ENCODE assay signal across 9 mouse cellular contexts in the genomic region with DNA sequence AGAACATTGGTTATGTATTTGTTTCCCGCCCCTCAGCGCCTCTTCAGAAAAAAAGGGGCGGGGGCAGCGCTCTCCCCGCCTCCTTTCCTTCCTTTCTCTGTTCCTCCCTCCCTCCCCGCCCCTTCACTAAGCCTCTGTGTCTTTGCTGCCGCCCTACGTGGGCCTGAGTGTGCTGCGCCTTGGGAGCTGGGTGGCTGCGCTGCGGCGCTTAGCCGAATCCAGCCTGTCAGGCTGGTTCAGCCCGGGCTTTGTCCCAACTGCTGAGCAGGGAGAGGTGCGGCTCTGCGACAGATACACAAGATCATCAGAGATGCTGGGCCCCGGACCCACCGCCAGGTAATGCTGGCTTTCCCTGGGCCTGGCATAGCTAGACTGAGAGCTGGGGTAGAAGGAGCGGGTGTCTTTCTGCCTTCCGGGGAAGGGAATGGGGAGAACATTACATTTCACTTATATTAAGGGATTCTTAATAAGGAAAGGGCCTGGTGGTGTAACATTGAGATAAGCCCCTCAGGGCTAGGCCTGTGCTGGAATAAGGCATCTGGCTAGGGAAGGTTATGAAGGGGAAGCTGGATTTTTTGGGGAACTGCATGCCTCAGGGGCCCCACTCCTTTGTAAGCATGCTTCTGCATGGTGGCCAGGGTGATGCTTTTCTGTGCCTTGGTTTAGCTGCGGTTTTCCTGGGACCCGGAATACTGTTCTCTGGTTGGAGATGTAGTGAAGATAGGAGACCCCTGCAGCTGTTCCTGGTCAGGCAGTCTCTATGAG. TPM values are rescaled to one million over a fixed set of nuclear protein-coding genes. Genes with fewer than 3 reads are reported as not detected.
A peak's percentile ranks its signal among the peaks of the same experiment; 100 is the strongest.
DNase-seq lines count a peak whose midpoint lies in the region; ATAC-seq and TF ChIP-seq lines count a peak whose summit lies in the region.
"Had no signal": no experiment of that assay in that cellular context is flagged by ENCODE, and none has a peak within 500 bp of the region (broad histone marks: within the 10 kb centered on the region; RNA-seq: fewer than 3 reads in every experiment).

No protein-coding gene starts in this region.

- peak overlapping the region; percentile 74 for H3K4me3 ChIP-seq in bone marrow, adult 2 months (replicated peaks; ENCODE audit: control insufficient read depth, low read depth, low read length)
- H3K4me3 ChIP-seq in embryonic facial prominence, embryonic 14.5 days (ENCODE audit: low read depth, low read length), result peak overlapping the region; percentile 49
- 0 out of 2 replicates have a peak overlapping the region, but pooled peaks have one; percentile 11 for H3K4me3 ChIP-seq in heart, adult 2 months
- H3K4me3 ChIP-seq in kidney, adult 2 months (ENCODE audit: insufficient read depth, low read depth, low read length), result peak overlapping the region; percentile 54
- H3K4me3 ChIP-seq in limb, embryonic 12.5 days (replicated peaks), result peak overlapping the region; percentile 41
- peak overlapping the region; percentile 51 for H3K4me3 ChIP-seq in midbrain, embryonic 14.5 days (replicated peaks; ENCODE audit: low read depth, low read length)

- peak; percentile 64 for DNase-seq in 3T3-L1 (ENCODE audit: low read depth, low spot score)
- peak; percentile 94 for DNase-seq in embryonic facial prominence, embryonic 14.5 days (ENCODE audit: low spot score)
- DNase-seq in heart, adult 2 months, result peak; percentile 60 to 65
- peak; percentile 79 for DNase-seq in kidney, adult 2 months
- peak; percentile 92 for DNase-seq in midbrain, embryonic 14.5 days
- peak; percentile 19 to 37 for DNase-seq in spleen, adult 18-20 months

- H3K4me2 ChIP-seq in embryonic facial prominence, embryonic 14.5 days (ENCODE audit: low read depth, low read length), result peak overlapping the region; percentile 66
- peak overlapping the region; percentile 61 for H3K4me2 ChIP-seq in limb, embryonic 12.5 days
- H3K4me2 ChIP-seq in midbrain, embryonic 14.5 days (ENCODE audit: low read length), result peak overlapping the region; percentile 72

- no peaks in the 10 kb centered on the region for H3K79me2 ChIP-seq in heart, adult 2 months (replicated peaks; ENCODE audit: control insufficient read depth, insufficient read depth, low read length)

- under 1% methylated on average over 22 of the region's 22 CpGs for WGBS in bone marrow, adult 2 months
- 6% methylated on average over 21 of the region's 22 CpGs for WGBS in embryonic facial prominence, embryonic 14.5 days
- 7% methylated on average over 22 of the region's 22 CpGs for whole genome bisulfite sequencing in heart, adult 2 months
- WGBS in kidney, adult 2 months, result 16% methylated on average over 21 of the region's 22 CpGs
- 6% methylated on average over 22 of the region's 22 CpGs for WGBS in limb, embryonic 12.5 days
- 3% methylated on average over 22 of the region's 22 CpGs for WGBS in midbrain, embryonic 14.5 days

- H3K27ac ChIP-seq in bone marrow, adult 2 months (ENCODE audit: control insufficient read depth, insufficient read depth, low read depth, low read length, poor library complexity), result peak overlapping the region; percentile 64
- peak overlapping the region; percentile 65 for H3K27ac ChIP-seq in embryonic facial prominence, embryonic 14.5 days (replicated peaks; ENCODE audit: low read depth, low read length)
- H3K27ac ChIP-seq in heart, adult 2 months, result no peak overlapping the region
- no peak overlapping the region for H3K27ac ChIP-seq in kidney, adult 2 months (ENCODE audit: insufficient read depth, low read depth, low read length)
- H3K27ac ChIP-seq in limb, embryonic 12.5 days, result 0 out of 2 replicates have a peak overlapping the region, but pooled peaks have one; percentile 41
- peak overlapping the region; percentile 90 for H3K27ac ChIP-seq in midbrain, embryonic 14.5 days (replicated peaks; ENCODE audit: low read depth, low read length)

- intact Hi-C loops in heart, adult 2 months (cut with DNase I), result no loop called here

- H3K36me3 ChIP-seq in embryonic facial prominence, embryonic 14.5 days (ENCODE audit: control insufficient read depth, insufficient read depth, low read length), result no peaks in the 10 kb centered on the region
- no peaks in the 10 kb centered on the region for H3K36me3 ChIP-seq in heart, adult 2 months (ENCODE audit: control insufficient read depth, insufficient read depth, low read length)
- no peaks in the 10 kb centered on the region for H3K36me3 ChIP-seq in kidney, adult 2 months (ENCODE audit: control insufficient read depth, insufficient read depth, low read length)
- no peaks in the 10 kb centered on the region for H3K36me3 ChIP-seq in limb, embryonic 12.5 days
- H3K36me3 ChIP-seq in midbrain, embryonic 14.5 days (ENCODE audit: control insufficient read depth, insufficient read depth, low read length), result no peaks in the 10 kb centered on the region
- H3K36me3 ChIP-seq: G1E had no signal

- H3K9ac ChIP-seq in embryonic facial prominence, embryonic 14.5 days (ENCODE audit: low read depth, low read length), result peak overlapping the region; percentile 72
- H3K9ac ChIP-seq in heart, adult 2 months (ENCODE audit: low read depth, low read length), result no peak overlapping the region
- H3K9ac ChIP-seq in limb, embryonic 12.5 days (replicated peaks), result peak overlapping the region; percentile 51
- peak overlapping the region; percentile 77 for H3K9ac ChIP-seq in midbrain, embryonic 14.5 days (replicated peaks; ENCODE audit: low read length)

- H3K4me1 ChIP-seq in bone marrow, adult 2 months (ENCODE audit: control insufficient read depth, insufficient read depth, low read length), result no peaks in the 10 kb centered on the region; the same call in 1 of the 2 replicates
- H3K4me1 ChIP-seq in embryonic facial prominence, embryonic 14.5 days (ENCODE audit: control insufficient read depth, insufficient read depth, low read length), result peaks cover 6% of the 10 kb centered on the region; the same call in 1 of the 2 replicates
- H3K4me1 ChIP-seq in heart, adult 2 months (ENCODE audit: control insufficient read depth, insufficient read depth, low read length), result no peaks in the 10 kb centered on the region
- H3K4me1 ChIP-seq in kidney, adult 2 months (ENCODE audit: control insufficient read depth, insufficient read depth, low read length), result peaks cover 4% of the 10 kb centered on the region; the same call in 1 of the 2 replicates
- peaks cover 10% of the 10 kb centered on the region; the same call in 1 of the 2 replicates for H3K4me1 ChIP-seq in limb, embryonic 12.5 days (replicated peaks)
- H3K4me1 ChIP-seq in midbrain, embryonic 14.5 days (ENCODE audit: control insufficient read depth, insufficient read depth, low read length), result peaks cover 24% of the 10 kb centered on the region

- no peaks in the 10 kb centered on the region for H3K27me3 ChIP-seq in embryonic facial prominence, embryonic 14.5 days (replicated peaks; ENCODE audit: control insufficient read depth, insufficient read depth, low read length)
- H3K27me3 ChIP-seq in heart, adult 2 months (ENCODE audit: control insufficient read depth, insufficient read depth, low read length), result no peaks in the 10 kb centered on the region
- no peaks in the 10 kb centered on the region for H3K27me3 ChIP-seq in kidney, adult 2 months (replicated peaks; ENCODE audit: control insufficient read depth, insufficient read depth, low read length)
- no peaks in the 10 kb centered on the region for H3K27me3 ChIP-seq in limb, embryonic 12.5 days
- no peaks in the 10 kb centered on the region for H3K27me3 ChIP-seq in midbrain, embryonic 14.5 days (ENCODE audit: control insufficient read depth, insufficient read depth, low read length)

- TF ChIP-seq EP300 in heart, adult 2 months (IDR thresholded peaks at IDR 0.05; ENCODE audit: insufficient read depth, low read depth, low read length), result no peak

- TF ChIP-seq CTCF in bone marrow, adult 2 months (IDR thresholded peaks at IDR 0.05; ENCODE audit: control insufficient read depth, insufficient read depth, low read length), result no peak; the same call in 1 of the 2 replicates
- TF ChIP-seq CTCF in heart, adult 2 months (IDR thresholded peaks at IDR 0.05), result no peak
- peak; percentile 32 for TF ChIP-seq CTCF in kidney, adult 2 months (conservative IDR thresholded peaks at IDR 0.05; ENCODE audit: insufficient read depth, insufficient read length, low read depth, low read length)

- H3K9me3 ChIP-seq in embryonic facial prominence, embryonic 14.5 days (ENCODE audit: control insufficient read depth, low read length), result no peaks in the 10 kb centered on the region
- H3K9me3 ChIP-seq in limb, embryonic 12.5 days, result no peaks in the 10 kb centered on the region
- no peaks in the 10 kb centered on the region for H3K9me3 ChIP-seq in midbrain, embryonic 14.5 days (ENCODE audit: control insufficient read depth, low read length)
- H3K9me3 ChIP-seq: G1E had no signal

- peak; percentile 69; the same call in 1 of the 2 replicates for TF ChIP-seq POLR2A in bone marrow, adult 2 months (IDR thresholded peaks at IDR 0.05; ENCODE audit: borderline replicate concordance, control insufficient read depth, low read depth, low read length)
- 0 out of 2 replicates have a peak, but pooled peaks have one; percentile 55 for TF ChIP-seq POLR2A in heart, adult 2 months (IDR thresholded peaks at IDR 0.05; ENCODE audit: insufficient read depth, low read depth, low read length)
- TF ChIP-seq POLR2A in kidney, adult 2 months (IDR thresholded peaks at IDR 0.05; ENCODE audit: low read depth, low read length), result peak; percentile 17

- ATAC-seq in embryonic facial prominence, embryonic 14.5 days (ENCODE audit: low read depth), result peak; percentile 97
- ATAC-seq in limb, embryonic 12.5 days (ENCODE audit: insufficient number of reproducible peaks, insufficient read depth, low FRiP score, low TSS enrichment, low read depth), result peak; percentile 96
- peak; percentile 94 for ATAC-seq in midbrain, embryonic 14.5 days (ENCODE audit: low FRiP score, low TSS enrichment)

RNA-seq across cellular contexts. Expression of a gene that starts 54.6 kb away (rescaled TPM):
- 4.5 and 18.2 TPM in 2 replicates for polyA plus RNA-seq in bone marrow, adult 2 months (2011; ENCODE audit: insufficient read depth, insufficient read length, low replicate concordance, missing spikeins)
- polyA plus RNA-seq in embryonic facial prominence, embryonic 14.5 days (2014; fragmentation: Nextera tagmentation; extraction: Ambion mirVana), result 29.8 and 31.8 TPM in 2 replicates
- total RNA-seq in heart, adult 2 months (2021), result 1 to 10 TPM; 1.2 to 1.6 TPM
- 1.1 and 1.8 TPM in 2 replicates for polyA plus RNA-seq in heart, adult 2 months (2012; rRNA removed)
- 25.1 and 30.3 TPM in 2 replicates for polyA plus RNA-seq in kidney, adult 2 months (2012; rRNA removed)
- polyA plus RNA-seq in limb, embryonic 12.5 days (2016; fragmentation: Nextera tagmentation; extraction: Ambion mirVana), result 26.8 and 28.0 TPM in 2 replicates
- polyA plus RNA-seq in midbrain, embryonic 14.5 days (2014; fragmentation: Nextera tagmentation; extraction: Ambion mirVana), result 117 and 171 TPM in 2 replicates

Comparison
In these comparisons a context has a peak if more than half of its experiments do, and no peak if none do; other contexts are left out.
1. DNase-seq: peak in every context shown above with its lines; median percentile 94 in embryonic facial prominence, embryonic 14.5 days; 92 in midbrain, embryonic 14.5 days; 79 in kidney, adult 2 months; 64 in 3T3-L1; 62 in heart, adult 2 months; 28 in spleen, adult 18-20 months.
2. H3K27ac ChIP-seq: peak in bone marrow, adult 2 months (single experiment), embryonic facial prominence, embryonic 14.5 days (single experiment), limb, embryonic 12.5 days (single experiment) and midbrain, embryonic 14.5 days (single experiment); none in heart, adult 2 months (single experiment) and kidney, adult 2 months (single experiment).
3. H3K4me3 ChIP-seq: peak in every context shown above with its lines; median percentile 74 in bone marrow, adult 2 months; 54 in kidney, adult 2 months; 51 in midbrain, embryonic 14.5 days; 49 in embryonic facial prominence, embryonic 14.5 days; 41 in limb, embryonic 12.5 days; 11 in heart, adult 2 months.
4. POLR2A ChIP-seq: peak in every context shown above with its lines; median percentile 69 in bone marrow, adult 2 months; 55 in heart, adult 2 months; 17 in kidney, adult 2 months.
5. Peak in every context shown above with its lines, with median percentiles within 50 percentile points of each other: ATAC-seq and H3K4me2 ChIP-seq.